Mouse (Mus musculus): ENCODE results near the gene Pcgf5. TPM values are rescaled to one million over a fixed set of nuclear protein-coding genes. Genes with fewer than 3 reads are reported as not detected.

Pcgf5 gene
- total RNA-seq (2017): 92.3 and 137 TPM in 2 replicates

GRCm38 (mm10) chr19:36348161-36348800 is at the start of gene Pcgf5:
Pcgf5 (plus strand) TSS chr19:36348309.
- ATAC-seq (replicated peaks in 1 of 2; ENCODE audit: insufficient read depth in 1 of 2, low FRiP score in 2 of 2, low TSS enrichment in 1 of 2, low read depth in 1 of 2, poor library complexity in 2 of 2, severe bottlenecking in 2 of 2): peak; percentile 68 to 83

- no peak for ATAC-seq (replicated peaks in 1 of 2; ENCODE audit: insufficient read depth in 1 of 2, low FRiP score in 2 of 2, low TSS enrichment in 1 of 2, low read depth in 1 of 2, poor library complexity in 2 of 2, severe bottlenecking in 2 of 2)
Measured at GRCm38 (mm10) chr19:36305542-36305941, 42.6 kb upstream of the Pcgf5 start.

GRCm38 (mm10) chr19:36314010-36314409 is 34.1 kb upstream of the Pcgf5 start:
- ATAC-seq (replicated peaks in 1 of 2; ENCODE audit: insufficient read depth in 1 of 2, low FRiP score in 2 of 2, low TSS enrichment in 1 of 2, low read depth in 1 of 2, poor library complexity in 2 of 2, severe bottlenecking in 2 of 2): peak; percentile 71 to 75; a peak in 3 of 4 replicates

- no peak for ATAC-seq (replicated peaks in 1 of 2; ENCODE audit: insufficient read depth in 1 of 2, low FRiP score in 2 of 2, low TSS enrichment in 1 of 2, low read depth in 1 of 2, poor library complexity in 2 of 2, severe bottlenecking in 2 of 2)
Measured at GRCm38 (mm10) chr19:36319735-36320134, 28.4 kb upstream of the Pcgf5 start.

GRCm38 (mm10) chr19:36321066-36321465 is 27.0 kb upstream of the Pcgf5 start:
- ATAC-seq (replicated peaks in 1 of 2; ENCODE audit: insufficient read depth in 1 of 2, low FRiP score in 2 of 2, low TSS enrichment in 1 of 2, low read depth in 1 of 2, poor library complexity in 2 of 2, severe bottlenecking in 2 of 2): no peak

- ATAC-seq (replicated peaks in 1 of 2; ENCODE audit: insufficient read depth in 1 of 2, low FRiP score in 2 of 2, low TSS enrichment in 1 of 2, low read depth in 1 of 2, poor library complexity in 2 of 2, severe bottlenecking in 2 of 2): no peak
Measured at GRCm38 (mm10) chr19:36323326-36323725, 24.8 kb upstream of the Pcgf5 start.

- peak in 1 of 2 experiments; percentile 69; a peak in 2 of 4 replicates for ATAC-seq (replicated peaks in 1 of 2; ENCODE audit: insufficient read depth in 1 of 2, low FRiP score in 2 of 2, low TSS enrichment in 1 of 2, low read depth in 1 of 2, poor library complexity in 2 of 2, severe bottlenecking in 2 of 2)
Measured at GRCm38 (mm10) chr19:36328678-36329077, 19.4 kb upstream of the Pcgf5 start.

- ATAC-seq (replicated peaks in 1 of 2; ENCODE audit: insufficient read depth in 1 of 2, low FRiP score in 2 of 2, low TSS enrichment in 1 of 2, low read depth in 1 of 2, poor library complexity in 2 of 2, severe bottlenecking in 2 of 2): no peak
Measured at GRCm38 (mm10) chr19:36347376-36347775, 733 bp upstream of the Pcgf5 start.

GRCm38 (mm10) chr19:36347831-36348160 is 313 bp upstream of the Pcgf5 start:
- no peak for ATAC-seq (replicated peaks in 1 of 2; ENCODE audit: insufficient read depth in 1 of 2, low FRiP score in 2 of 2, low TSS enrichment in 1 of 2, low read depth in 1 of 2, poor library complexity in 2 of 2, severe bottlenecking in 2 of 2)

- ATAC-seq (replicated peaks in 1 of 2; ENCODE audit: insufficient read depth in 1 of 2, low FRiP score in 2 of 2, low TSS enrichment in 1 of 2, low read depth in 1 of 2, poor library complexity in 2 of 2, severe bottlenecking in 2 of 2): peak; percentile 34 to 67
Measured at GRCm38 (mm10) chr19:36348801-36349486, 835 bp downstream of the Pcgf5 start.

GRCm38 (mm10) chr19:36349487-36349955 is 1.4 kb downstream of the Pcgf5 start:
- peak in 1 of 2 experiments; percentile 10; a peak in 1 of 4 replicates for ATAC-seq (replicated peaks in 1 of 2; ENCODE audit: insufficient read depth in 1 of 2, low FRiP score in 2 of 2, low TSS enrichment in 1 of 2, low read depth in 1 of 2, poor library complexity in 2 of 2, severe bottlenecking in 2 of 2)

- no peak for ATAC-seq (replicated peaks in 1 of 2; ENCODE audit: insufficient read depth in 1 of 2, low FRiP score in 2 of 2, low TSS enrichment in 1 of 2, low read depth in 1 of 2, poor library complexity in 2 of 2, severe bottlenecking in 2 of 2)
Measured at GRCm38 (mm10) chr19:36350181-36350580, 2.1 kb downstream of the Pcgf5 start.

- no peak for ATAC-seq (replicated peaks in 1 of 2; ENCODE audit: insufficient read depth in 1 of 2, low FRiP score in 2 of 2, low TSS enrichment in 1 of 2, low read depth in 1 of 2, poor library complexity in 2 of 2, severe bottlenecking in 2 of 2)
Measured at GRCm38 (mm10) chr19:36350870-36351269, 2.8 kb downstream of the Pcgf5 start.

- ATAC-seq (replicated peaks in 1 of 2; ENCODE audit: insufficient read depth in 1 of 2, low FRiP score in 2 of 2, low TSS enrichment in 1 of 2, low read depth in 1 of 2, poor library complexity in 2 of 2, severe bottlenecking in 2 of 2): no peak
Measured at GRCm38 (mm10) chr19:36362541-36362940, 14.4 kb downstream of the Pcgf5 start.

- no peak for ATAC-seq (replicated peaks in 1 of 2; ENCODE audit: insufficient read depth in 1 of 2, low FRiP score in 2 of 2, low TSS enrichment in 1 of 2, low read depth in 1 of 2, poor library complexity in 2 of 2, severe bottlenecking in 2 of 2)
Measured at GRCm38 (mm10) chr19:36364757-36365156, 16.6 kb downstream of the Pcgf5 start.

- no peak for ATAC-seq (replicated peaks in 1 of 2; ENCODE audit: insufficient read depth in 1 of 2, low FRiP score in 2 of 2, low TSS enrichment in 1 of 2, low read depth in 1 of 2, poor library complexity in 2 of 2, severe bottlenecking in 2 of 2)
Measured at GRCm38 (mm10) chr19:36371478-36371877, 23.4 kb downstream of the Pcgf5 start.

GRCm38 (mm10) chr19:36373056-36373621 is 25.0 kb downstream of the Pcgf5 start:
- ATAC-seq (replicated peaks in 1 of 2; ENCODE audit: insufficient read depth in 1 of 2, low FRiP score in 2 of 2, low TSS enrichment in 1 of 2, low read depth in 1 of 2, poor library complexity in 2 of 2, severe bottlenecking in 2 of 2): no peak

- ATAC-seq (replicated peaks in 1 of 2; ENCODE audit: insufficient read depth in 1 of 2, low FRiP score in 2 of 2, low TSS enrichment in 1 of 2, low read depth in 1 of 2, poor library complexity in 2 of 2, severe bottlenecking in 2 of 2): peak; percentile 58 to 77
Measured at GRCm38 (mm10) chr19:36375200-36375783, 27.2 kb downstream of the Pcgf5 start.

All from hematopoietic stem cell, adult 5-6 weeks (primary cell).